Mouse (Mus musculus) neural tube, embryonic 15.5 days (tissue): ENCODE data around the gene Shtn1. TPM values are rescaled to one million over a fixed set of nuclear protein-coding genes. Genes with fewer than 3 reads are reported as not detected.

ENCODE experiments used
- ATAC-seq: fragments of 200-750 bp; cut with Nextera tagmentation; 2 replicates; pipeline ENCODE4 v1.8.0; 2017; ENCODE audit warnings: mild to moderate bottlenecking, moderate TSS enrichment, moderate library complexity; ENCODE audit not compliant: low FRiP score
- H3K27ac ChIP-seq: fragments of 300-500 bp; sonication (generic); replicated peaks from 2 replicates; pipeline ENCODE4 v1.5.1; 2015; ENCODE audit warnings: mild to moderate bottlenecking, inconsistent platforms
- H3K27me3 ChIP-seq: fragments of 300-500 bp; sonication (generic); replicated peaks from 2 replicates; pipeline ENCODE4 v1.6.1; 2015; ENCODE audit warnings: inconsistent platforms
- H3K36me3 ChIP-seq: fragments of 300-500 bp; sonication (generic); 2 replicates; pipeline ENCODE4 v1.6.1; 2015; ENCODE audit warnings: inconsistent platforms
- H3K4me1 ChIP-seq: fragments of 300-500 bp; sonication (generic); 2 replicates; pipeline ENCODE4 v1.6.1; 2015; ENCODE audit warnings: inconsistent platforms
- H3K4me2 ChIP-seq: fragments of 300-500 bp; sonication (generic); 2 replicates; pipeline ENCODE4 v1.6.1; 2015; ENCODE audit warnings: inconsistent platforms, mild to moderate bottlenecking, moderate library complexity
- H3K4me3 ChIP-seq: fragments of 300-500 bp; sonication (generic); replicated peaks from 2 replicates; pipeline ENCODE4 v1.5.1; 2015; ENCODE audit warnings: mild to moderate bottlenecking, inconsistent platforms
- H3K9ac ChIP-seq: fragments of 300-500 bp; sonication (generic); replicated peaks from 2 replicates; pipeline ENCODE4 v1.6.1; 2015; ENCODE audit warnings: mild to moderate bottlenecking, inconsistent platforms
- H3K9me3 ChIP-seq: fragments of 300-500 bp; sonication (generic); replicated peaks from 2 replicates; pipeline ENCODE4 v1.6.1; 2016; ENCODE audit warnings: inconsistent platforms
- WGBS: fragments of 180-500 bp; shearing (Covaris S2); methylation state at CpG from one replicate; pipeline ENCODE4 v1.1.7; 2015; ENCODE audit warnings: mixed read lengths; 5-methylcytosine and 5-hydroxymethylcytosine counted together
- polyA plus RNA-seq: library from polyadenylated mRNA; unstranded; fragments of >200 nt; fragmentation: Nextera tagmentation; extraction: Ambion mirVana; gene quantifications from 2 replicates; pipeline ENCODE4 v1.2.1, GENCODE M21; 2015

Shtn1 gene
- polyA plus RNA-seq, 1 experiment from 2014 or later, result 50.8 TPM

GRCm38 (mm10) chr19:59010802-59011201 is 65.1 kb downstream of the Shtn1 start:
- Histone ChIP-seq H3K4me3 (no peak overlapping the region), H3K27me3 (no peaks in the 10 kb centered on the region), H3K36me3 (peaks cover 10% of the 10 kb centered on the region; the same call in 1 of the 2 replicates), H3K4me2 (no peak overlapping the region), H3K27ac (no peak overlapping the region), H3K9me3 (no peaks in the 10 kb centered on the region), H3K4me1 (peaks cover 4% of the 10 kb centered on the region; the same call in 1 of the 2 replicates), H3K9ac (no peak overlapping the region)
- 81% methylated on average over 5 of the region's 5 CpGs for WGBS
- ATAC-seq, result no peak

- WGBS, result 42% methylated on average over 15 of the region's 15 CpGs
- Histone ChIP-seq H3K27ac (peak overlapping the region; percentile 66), H3K9ac (no peak overlapping the region), H3K27me3 (no peaks in the 10 kb centered on the region), H3K4me2 (no peak overlapping the region), H3K36me3 (peaks cover 11% of the 10 kb centered on the region; the same call in 1 of the 2 replicates), H3K9me3 (no peaks in the 10 kb centered on the region), H3K4me3 (no peak overlapping the region), H3K4me1 (peaks cover 4% of the 10 kb centered on the region; the same call in 1 of the 2 replicates)
- ATAC-seq, result peak; percentile 73
These were observed 69.1 kb downstream of the Shtn1 start for GRCm38 (mm10) chr19:59006577-59007340.

DNA sequence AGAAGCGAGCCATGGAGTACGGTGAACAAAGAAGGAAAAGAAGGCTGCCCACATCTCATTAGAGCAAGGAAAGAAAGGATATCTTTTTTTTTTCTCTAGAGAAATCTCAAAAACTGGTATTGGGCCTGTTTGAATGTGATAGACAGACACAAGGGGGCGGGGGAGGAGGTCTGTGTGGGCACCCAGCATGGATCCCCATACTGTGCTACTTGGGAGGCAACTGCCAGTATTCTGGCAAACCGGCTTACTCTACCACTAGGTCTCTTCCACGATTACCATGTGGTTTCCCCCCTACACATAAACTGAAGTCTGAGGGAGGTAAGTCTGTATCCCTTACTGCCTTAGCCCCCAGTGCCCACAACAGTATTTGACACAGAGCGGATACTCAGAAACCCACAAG is 73.1 kb downstream of the Shtn1 start:
- Histone ChIP-seq H3K9ac (no peak overlapping the region), H3K27me3 (no peaks in the 10 kb centered on the region), H3K4me1 (peaks cover 4% of the 10 kb centered on the region; the same call in 1 of the 2 replicates), H3K36me3 (peaks cover 23% of the 10 kb centered on the region; the same call in 1 of the 2 replicates), H3K27ac (no peak overlapping the region), H3K4me3 (no peak overlapping the region), H3K9me3 (no peaks in the 10 kb centered on the region), H3K4me2 (no peak overlapping the region)
- no peak for ATAC-seq
- WGBS, result 90% methylated on average over 6 of the region's 6 CpGs

DNA sequence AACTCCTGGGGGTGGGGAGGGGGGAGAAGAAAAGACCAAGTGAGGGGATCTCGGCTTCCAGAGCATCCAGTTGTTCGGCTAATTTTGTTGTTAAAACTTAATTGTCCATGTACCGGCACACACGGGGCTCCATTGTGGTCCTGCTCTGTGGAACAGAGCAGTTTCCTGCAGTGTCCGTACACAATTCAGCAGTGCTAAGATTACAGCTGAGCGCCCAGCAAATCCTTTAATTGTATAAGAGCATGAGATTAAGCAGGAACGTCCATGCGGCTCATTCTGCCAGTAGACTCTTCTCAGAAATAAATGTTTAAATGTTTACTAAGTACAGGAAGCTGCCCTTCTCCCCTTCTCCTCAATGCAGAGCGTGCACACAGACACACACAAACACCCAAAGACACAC is 94.3 kb downstream of the Shtn1 start:
- H3K27ac ChIP-seq, result no peak overlapping the region
- no peak overlapping the region for H3K9ac ChIP-seq
- no peaks in the 10 kb centered on the region for H3K36me3 ChIP-seq
- peaks cover 34% of the 10 kb centered on the region for H3K27me3 ChIP-seq
- H3K4me3 ChIP-seq, result no peak overlapping the region
- no peak for ATAC-seq
- H3K4me1 ChIP-seq, result peaks cover 25% of the 10 kb centered on the region
- H3K9me3 ChIP-seq, result no peaks in the 10 kb centered on the region
- 14% methylated on average over 9 of the region's 9 CpGs for WGBS
- no peak overlapping the region; the same call in 1 of the 2 replicates for H3K4me2 ChIP-seq

DNA sequence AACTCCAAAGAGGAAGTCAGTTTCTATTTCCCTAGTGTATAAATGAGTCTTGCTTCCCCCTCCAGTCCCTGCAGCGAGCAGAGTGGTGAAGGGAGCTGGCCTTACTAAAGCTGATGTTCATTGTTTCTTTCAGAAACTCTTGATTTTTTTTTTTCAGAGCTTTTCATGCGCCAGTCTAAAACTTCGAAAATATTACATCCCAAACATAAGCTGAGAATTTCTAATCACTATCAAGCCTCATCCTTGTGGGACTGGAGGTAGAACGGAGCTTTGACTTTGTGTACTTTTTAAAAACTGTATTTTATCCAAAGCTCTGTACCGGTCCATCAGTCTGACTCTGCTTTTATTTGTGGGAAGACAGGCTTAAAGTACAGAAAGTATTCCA is 95.9 kb downstream of the Shtn1 start:
- Histone ChIP-seq H3K4me2 (peak overlapping the region; percentile 34), H3K9ac (no peak overlapping the region), H3K36me3 (0 out of 2 replicates have a peak, but pooled peaks cover under 1% of the 10 kb centered on the region), H3K9me3 (no peaks in the 10 kb centered on the region), H3K4me3 (no peak overlapping the region), H3K27ac (0 out of 2 replicates have a peak overlapping the region, but pooled peaks have one; percentile 41), H3K27me3 (peaks cover 45% of the 10 kb centered on the region), H3K4me1 (peaks cover 25% of the 10 kb centered on the region)
- WGBS, result 63% methylated on average over 5 of the region's 5 CpGs
- no peak for ATAC-seq

GRCm38 (mm10) chr19:58979436-58980055 is 96.4 kb downstream of the Shtn1 start:
- WGBS, result 22% methylated on average over 13 of the region's 13 CpGs
- H3K27me3 ChIP-seq, result peaks cover 49% of the 10 kb centered on the region

DNA sequence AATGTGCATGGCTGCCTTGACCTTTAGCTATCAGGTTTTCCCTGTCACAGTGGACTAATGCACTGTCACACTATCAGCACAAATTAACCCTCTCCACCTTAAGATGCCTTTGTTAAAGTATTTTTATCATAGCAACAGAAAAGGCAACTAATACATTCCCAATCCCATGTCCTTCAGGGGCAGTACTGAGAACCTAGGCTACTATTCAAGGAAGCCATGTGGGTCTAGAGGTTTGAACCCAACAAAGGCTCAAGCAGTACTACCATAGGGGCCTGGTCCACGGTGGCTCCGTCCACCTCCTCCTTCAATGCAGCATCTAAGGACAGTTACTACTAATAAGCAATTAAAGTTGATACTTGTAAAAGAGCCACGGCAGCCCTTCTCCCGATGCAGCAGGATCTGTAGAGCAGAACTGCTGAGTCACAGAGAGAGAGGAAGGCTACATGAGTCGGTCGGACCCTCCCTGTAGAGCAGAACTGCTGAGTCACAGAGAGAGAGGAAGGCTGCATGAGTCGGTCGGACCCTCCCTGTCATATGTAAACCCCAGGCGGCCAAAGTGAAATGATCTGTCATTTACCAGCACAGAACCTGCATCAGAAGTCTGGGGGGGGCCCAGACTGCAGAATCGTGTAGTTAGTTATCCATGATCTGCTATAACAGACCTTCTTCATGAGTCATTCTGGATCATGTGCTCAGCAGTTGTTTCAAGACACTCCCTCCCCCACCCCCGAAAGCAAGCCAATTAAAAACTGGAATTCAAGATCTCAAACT is 97.3 kb downstream of the Shtn1 start:
- Histone ChIP-seq H3K27me3 (peaks cover 56% of the 10 kb centered on the region), H3K4me2 (peak overlapping the region; percentile 34; the same call in 1 of the 2 replicates), H3K4me1 (peaks cover 25% of the 10 kb centered on the region), H3K36me3 (peaks cover 9% of the 10 kb centered on the region; the same call in 1 of the 2 replicates), H3K4me3 (no peak overlapping the region), H3K9ac (no peak overlapping the region), H3K27ac (0 out of 2 replicates have a peak overlapping the region, but pooled peaks have one; percentile 28), H3K9me3 (no peaks in the 10 kb centered on the region)
- WGBS, result 60% methylated on average over 11 of the region's 11 CpGs
- no peak; the same call in 1 of the 2 replicates for ATAC-seq

More at GRCm38 (mm10) chr19:58979436-58980055, 96.4 kb downstream of the Shtn1 start:
- Histone ChIP-seq H3K4me2 (peak overlapping the region; percentile 34), H3K4me3 (no peak overlapping the region), H3K9me3 (no peaks in the 10 kb centered on the region), H3K4me1 (peaks cover 25% of the 10 kb centered on the region), H3K36me3 (peaks cover 6% of the 10 kb centered on the region; the same call in 1 of the 2 replicates), H3K27ac (0 out of 2 replicates have a peak overlapping the region, but pooled peaks have one; percentile 41), H3K9ac (no peak overlapping the region)
- ATAC-seq, result no peak

- Histone ChIP-seq H3K27ac (no peak overlapping the region), H3K4me3 (no peak overlapping the region), H3K27me3 (peaks cover 80% of the 10 kb centered on the region), H3K36me3 (peaks cover 9% of the 10 kb centered on the region; the same call in 1 of the 2 replicates), H3K9ac (no peak overlapping the region), H3K9me3 (no peaks in the 10 kb centered on the region), H3K4me1 (peaks cover 20% of the 10 kb centered on the region), H3K4me2 (no peak overlapping the region)
- no peak for ATAC-seq
- 87% methylated on average over 11 of the region's 11 CpGs for WGBS
These were observed 100.6 kb downstream of the Shtn1 start for GRCm38 (mm10) chr19:58975216-58975863.

DNA sequence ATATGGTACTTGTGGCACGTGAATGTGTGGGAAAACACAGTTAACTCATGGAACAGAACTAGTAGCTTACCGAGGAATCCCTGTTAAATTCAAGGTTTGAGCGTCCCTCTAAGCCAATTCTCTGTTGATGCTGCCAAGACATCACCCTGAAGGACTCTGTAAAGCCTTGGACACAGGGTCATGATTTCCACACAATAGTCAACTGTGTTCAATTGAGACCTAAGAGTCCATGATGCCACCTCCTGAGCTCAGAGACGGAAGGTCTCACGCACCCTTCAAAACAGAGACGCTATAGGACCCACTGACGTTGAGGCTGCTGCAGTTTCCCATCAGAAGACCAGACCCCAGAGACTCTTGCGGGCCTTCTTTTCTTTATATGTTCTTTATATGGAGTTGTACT is 101.8 kb downstream of the Shtn1 start:
- H3K4me3 ChIP-seq, result no peak overlapping the region
- no peaks in the 10 kb centered on the region for H3K9me3 ChIP-seq
- H3K27ac ChIP-seq, result no peak overlapping the region
- H3K27me3 ChIP-seq, result peaks cover 85% of the 10 kb centered on the region
- no peak for ATAC-seq
- H3K36me3 ChIP-seq, result peaks cover 9% of the 10 kb centered on the region; the same call in 1 of the 2 replicates
- H3K4me2 ChIP-seq, result no peak overlapping the region
- no peak overlapping the region for H3K9ac ChIP-seq
- H3K4me1 ChIP-seq, result peaks cover 11% of the 10 kb centered on the region
- 89% methylated on average over 8 of the region's 8 CpGs for WGBS

DNA sequence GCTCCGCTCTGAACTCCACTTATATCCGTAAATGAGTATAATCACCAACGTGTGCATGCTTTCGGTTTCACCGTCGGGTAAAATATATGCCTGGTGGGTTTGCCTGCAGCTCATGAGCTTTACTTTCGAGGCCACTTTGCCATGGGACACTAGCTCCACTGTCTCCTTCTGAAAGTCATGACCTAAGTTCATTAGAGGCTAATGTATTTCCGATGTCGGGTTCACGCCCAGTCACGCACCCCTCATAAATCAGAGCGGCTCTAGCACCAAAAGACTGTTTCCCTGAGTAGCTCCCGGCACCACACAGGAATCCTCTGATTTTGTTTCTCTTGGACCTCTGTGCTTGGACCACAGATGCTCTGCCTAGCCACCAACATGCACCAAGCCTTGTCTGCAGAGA is 105.1 kb downstream of the Shtn1 start:
- no peaks in the 10 kb centered on the region for H3K9me3 ChIP-seq
- H3K27ac ChIP-seq, result no peak overlapping the region
- no peak overlapping the region for H3K4me2 ChIP-seq
- H3K27me3 ChIP-seq, result peaks cover 78% of the 10 kb centered on the region
- WGBS, result 40% methylated on average over 13 of the region's 13 CpGs
- H3K9ac ChIP-seq, result no peak overlapping the region
- H3K4me1 ChIP-seq, result peaks cover 12% of the 10 kb centered on the region
- H3K36me3 ChIP-seq, result peaks cover 9% of the 10 kb centered on the region; the same call in 1 of the 2 replicates
- ATAC-seq, result no peak
- H3K4me3 ChIP-seq, result no peak overlapping the region
